Mouse (Mus musculus): ENCODE measurements at regions not wholly inside any gene's neighbourhood (a gene's known extent, or its start where the extent isn't known, plus 50 kb on each side); places are given as distances from the start of the nearest gene placed in this dataset.

DNA sequence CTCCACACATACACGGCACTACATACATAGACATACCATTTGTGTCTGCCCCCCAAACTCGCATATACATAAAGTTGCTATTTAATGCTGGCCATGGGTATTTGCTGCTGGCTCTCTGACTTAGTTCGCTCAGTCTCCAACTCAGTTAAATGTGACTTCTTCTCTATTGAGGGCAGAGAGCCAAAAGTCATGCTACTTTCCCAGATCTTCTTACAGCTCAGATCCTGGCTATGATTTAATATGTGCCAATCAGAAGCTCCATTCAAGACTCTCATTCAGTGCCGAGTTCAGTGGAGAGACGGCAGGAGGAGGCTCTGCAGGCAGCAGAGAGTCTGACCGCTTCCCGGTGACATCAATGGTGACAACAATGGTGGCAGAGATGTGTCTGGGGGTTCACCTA is 88.6 kb upstream of the Cops8 start:
- DNase-seq: no peak

- no peak for DNase-seq
These were observed 84.1 kb upstream of the Cops8 start for GRCm38 (mm10) chr1:90518584-90519265.

GRCm38 (mm10) chr1:90519284-90520275 is 83.2 kb upstream of the Cops8 start:
- peak; percentile 53 for DNase-seq

DNA sequence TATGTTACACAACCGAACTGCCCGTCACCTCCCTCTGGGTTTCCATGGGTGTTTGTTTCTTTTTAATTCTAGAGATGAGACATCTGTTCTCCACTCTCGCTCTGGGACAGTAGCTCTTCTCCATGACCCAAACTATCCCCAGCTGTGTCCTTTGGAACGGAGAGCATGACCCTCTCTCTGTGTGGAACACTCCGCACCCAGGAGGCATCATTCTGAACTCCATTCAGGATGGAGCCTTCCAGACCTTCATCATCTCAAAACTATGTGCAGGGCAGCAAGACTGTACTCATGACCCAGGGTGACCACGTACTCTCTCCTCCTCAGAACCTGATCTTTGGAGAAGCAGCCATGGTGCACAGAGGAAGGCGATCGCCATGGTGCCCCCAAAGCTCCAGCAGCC is 80.5 kb upstream of the Cops8 start:
- DNase-seq: no peak

DNA sequence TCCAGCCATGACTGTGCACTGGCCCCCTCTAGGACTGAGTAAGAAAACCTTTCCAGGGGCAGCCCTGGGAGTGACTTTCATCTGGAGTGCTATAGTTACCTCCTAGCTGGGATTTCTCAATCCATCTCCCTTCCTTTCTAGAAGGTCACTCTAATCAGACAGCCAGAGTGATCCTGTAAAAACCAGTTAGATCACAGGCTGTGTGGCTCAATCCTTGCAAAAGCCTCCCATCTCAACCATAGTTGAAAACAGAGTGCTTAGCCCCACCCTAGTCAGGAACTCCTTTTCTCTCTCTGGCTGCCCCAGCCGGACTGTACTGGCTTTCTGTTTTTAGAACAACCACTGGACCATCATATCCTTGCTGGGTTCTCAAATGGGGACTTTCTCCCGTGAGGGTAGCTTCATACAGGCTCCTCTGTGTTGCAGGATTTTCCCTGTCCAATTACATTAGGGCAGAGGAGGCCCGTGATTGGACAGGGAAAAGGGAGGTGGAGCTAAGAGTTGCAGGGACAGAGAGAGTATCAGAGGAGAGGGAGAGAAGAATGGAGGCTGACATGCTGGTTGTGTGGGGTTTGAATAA is 78.0 kb upstream of the Cops8 start:
- DNase-seq: no peak

DNA sequence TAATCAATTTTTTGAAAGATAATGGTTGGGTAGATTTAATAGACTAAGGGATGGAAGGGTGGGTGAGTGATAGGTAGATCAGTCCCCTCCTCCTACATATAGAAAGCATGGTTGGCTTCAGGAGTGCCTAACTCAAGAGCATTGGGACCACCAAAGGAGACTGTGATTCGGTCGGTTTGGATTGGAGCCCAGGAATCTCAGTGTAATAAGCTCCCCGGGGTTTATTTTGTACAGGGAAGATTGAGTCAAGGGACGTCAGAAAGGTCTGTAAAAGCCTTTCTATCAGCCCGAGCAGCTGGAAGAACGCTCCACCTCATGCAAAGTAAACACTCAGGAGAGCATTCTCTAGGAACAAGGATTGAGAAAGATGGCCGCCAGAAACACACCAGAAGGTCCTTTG is 76.5 kb upstream of the Cops8 start:
- DNase-seq: no peak

- no peak for DNase-seq
These were observed 74.6 kb upstream of the Cops8 start for GRCm38 (mm10) chr1:90527947-90528717.

- no peak for DNase-seq
These were observed 69.3 kb upstream of the Cops8 start for GRCm38 (mm10) chr1:90533481-90533880.

- DNase-seq: no peak
These were observed 66.7 kb upstream of the Cops8 start for GRCm38 (mm10) chr1:90536105-90536504.

DNA sequence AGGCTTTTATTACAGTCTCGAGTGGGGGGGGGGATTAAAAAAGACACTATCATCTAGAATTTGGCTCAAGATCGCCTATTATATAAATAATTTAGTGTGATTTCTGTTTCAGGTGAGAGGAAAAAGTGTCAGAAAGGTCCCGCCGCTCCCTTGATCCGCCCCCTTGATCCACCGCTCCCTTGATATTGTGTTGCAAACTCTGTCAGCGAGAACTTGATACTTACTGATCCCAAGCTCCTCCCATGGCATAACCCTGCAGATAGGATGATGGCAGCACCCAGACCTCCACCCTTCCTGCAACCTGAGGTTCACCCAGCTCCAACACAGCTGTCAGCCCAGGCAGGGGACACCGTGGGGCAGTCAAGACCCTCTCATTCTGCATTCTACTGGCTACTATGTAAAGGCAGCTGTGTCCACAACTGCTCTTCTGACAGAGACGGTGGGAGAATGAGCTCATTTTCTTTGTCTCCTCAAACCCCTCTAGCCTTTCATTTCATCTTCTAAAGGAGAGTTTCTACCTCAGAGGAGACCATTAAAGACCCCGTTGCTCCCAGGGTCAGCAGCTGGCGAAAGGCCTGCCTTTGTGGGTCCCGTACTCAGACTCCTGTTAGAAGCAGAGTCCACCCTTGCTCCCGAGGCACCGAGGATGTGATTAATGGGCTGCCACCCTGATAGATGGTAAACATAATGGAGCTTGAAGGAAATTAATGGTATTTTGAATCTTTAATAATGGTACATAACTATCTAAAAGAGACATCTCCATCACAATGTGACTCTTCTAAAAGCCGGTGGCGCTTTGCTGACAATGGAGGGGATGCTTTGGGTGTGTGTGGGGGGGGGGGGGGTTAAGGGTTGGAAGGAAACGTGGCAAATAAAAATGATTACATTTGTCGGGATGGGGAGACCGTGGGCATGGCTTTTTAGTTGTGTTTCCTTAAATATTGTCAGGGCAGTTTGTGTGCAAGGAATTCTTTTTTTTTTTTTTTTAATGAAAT is 58.7 kb upstream of the Cops8 start:
- peak; percentile 70 for DNase-seq

DNA sequence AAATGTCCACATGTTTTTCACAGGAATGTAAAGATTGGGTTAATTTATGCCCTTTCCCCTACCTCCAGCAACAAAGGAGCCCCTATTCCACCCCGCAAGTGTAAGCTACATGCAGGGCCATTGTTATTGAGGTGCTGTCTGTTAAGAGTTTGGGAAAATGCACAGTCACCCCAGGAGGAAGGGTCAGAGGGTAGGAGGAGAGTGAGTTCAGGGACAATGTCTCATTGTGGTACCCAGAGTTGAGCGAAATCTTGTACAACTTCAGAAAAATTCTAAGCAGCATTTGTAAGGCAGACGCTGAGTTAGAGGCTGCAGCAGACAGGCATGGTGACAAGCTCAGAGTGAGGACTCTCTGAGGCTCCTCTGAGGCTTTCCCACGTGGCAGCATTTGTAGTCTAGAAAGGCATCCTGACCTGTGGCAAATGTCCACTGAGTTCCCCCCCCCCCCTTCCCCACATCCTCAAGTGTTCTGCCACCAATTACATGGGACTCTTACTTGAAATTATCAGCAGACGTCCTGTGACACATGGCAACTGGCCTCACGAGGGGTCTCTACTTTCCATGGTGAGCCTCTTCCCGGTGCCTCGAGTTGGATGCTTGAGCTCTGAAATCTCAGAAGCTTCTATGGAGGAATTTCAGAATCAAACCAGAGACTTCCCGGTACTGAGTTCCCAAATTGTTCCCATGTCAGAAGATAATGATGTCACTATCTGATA is 57.8 kb upstream of the Cops8 start:
- DNase-seq: peak; percentile 60

DNA sequence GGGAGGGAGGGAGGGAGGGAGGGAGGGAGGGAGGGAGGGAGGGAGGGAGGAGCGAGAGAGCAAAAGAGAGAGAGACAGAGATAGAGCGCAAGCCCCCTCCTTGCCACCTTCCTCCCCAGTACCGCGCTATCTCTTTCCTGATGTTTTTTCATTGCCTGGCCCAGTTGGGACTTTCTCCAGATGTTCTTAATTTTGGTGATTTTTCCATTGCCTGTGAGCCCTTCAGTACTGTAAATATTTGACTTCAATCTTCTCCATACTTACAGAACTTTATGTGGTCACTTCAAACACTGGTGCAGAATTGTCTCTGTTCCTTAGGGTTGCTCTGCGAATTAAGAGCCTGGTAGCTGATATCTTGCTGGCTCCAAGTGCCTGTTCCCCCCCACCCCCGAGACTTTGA is 50.1 kb upstream of the Cops8 start:
- no peak for DNase-seq

Measured in embryo, embryonic 11 days (tissue).